Mouse (Mus musculus): ENCODE measurements at regions not wholly inside any gene's neighbourhood (a gene's known extent, or its start where the extent isn't known, plus 50 kb on each side); places are given as distances from the start of the nearest gene placed in this dataset.

GRCm38 (mm10) chr10:38516636-38517035, 304.9 kb downstream of the Rfpl4b start:
- no peak for DNase-seq

Data from adrenal gland, postnatal 36 days (tissue).